Mouse (Mus musculus): ENCODE measurements around the gene Pde1a. TPM values are rescaled to one million over a fixed set of nuclear protein-coding genes. Genes with fewer than 3 reads are reported as not detected.

Pde1a gene
- polyA plus RNA-seq (2014; fragmentation: Nextera tagmentation; extraction: Ambion mirVana): 48.2 and 59.0 TPM in 2 replicates

DNA sequence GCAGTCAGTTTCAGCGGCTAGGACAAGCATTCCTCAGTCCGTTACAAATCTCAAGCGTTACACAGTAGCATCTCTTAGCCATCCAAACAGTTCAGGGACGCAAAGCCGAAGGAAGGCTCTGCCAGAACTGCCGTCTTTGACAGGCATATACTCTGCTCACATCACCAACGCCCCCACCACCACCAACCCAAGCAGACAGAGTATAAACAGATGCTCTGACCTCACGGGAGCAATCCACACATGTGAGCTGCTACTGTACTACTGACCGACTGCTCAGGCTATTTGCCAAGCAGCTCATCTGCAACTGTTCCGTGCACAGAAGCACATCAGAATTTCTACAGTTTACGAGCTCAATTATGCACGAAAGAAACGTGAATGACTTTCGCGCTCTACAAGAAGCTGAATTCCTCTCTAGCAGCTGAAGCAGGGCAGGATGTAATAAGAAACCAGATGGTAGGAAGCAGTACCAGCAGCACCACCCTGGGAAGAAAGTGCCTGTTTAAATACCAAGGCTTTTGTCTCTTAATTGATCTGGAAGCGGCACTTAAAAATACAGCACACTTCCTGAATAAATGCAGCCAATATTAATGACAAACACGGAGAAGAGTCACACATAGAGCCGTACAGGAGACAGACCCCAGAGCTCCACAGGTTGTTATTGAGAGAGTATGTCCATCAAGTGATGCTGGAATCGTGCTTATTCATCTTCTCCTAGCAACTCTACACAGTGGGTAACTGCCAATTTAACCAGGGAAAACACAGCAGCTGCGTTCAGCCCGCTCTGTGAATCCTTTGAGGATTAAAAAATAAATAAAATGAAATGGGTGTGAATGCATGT, at the start of gene Pde1a:
TSS of gene Pde1a (minus strand) at position 598 of the 838 bp plus-strand sequence.
- Histone ChIP-seq H3K27me3 (replicated peaks; ENCODE audit: control insufficient read depth, insufficient read depth, low read length) (no peaks in the 10 kb centered on the region), H3K9me3 (ENCODE audit: control insufficient read depth, low read length) (no peaks in the 10 kb centered on the region), H3K27ac (ENCODE audit: low read depth) (no peak within 1 kb of the TSS), H3K9ac (ENCODE audit: low read length) (no peak within 1 kb of the TSS), H3K4me1 (replicated peaks; ENCODE audit: control insufficient read depth, insufficient read depth, low read length) (no peaks in the 10 kb centered on the region), H3K36me3 (ENCODE audit: control insufficient read depth, insufficient read depth, low read length) (no peaks in the 10 kb centered on the region), H3K4me2 (ENCODE audit: low read length) (peak within 1 kb of the TSS; percentile 56), H3K4me3 (ENCODE audit: low read depth, low read length) (peak within 1 kb of the TSS; percentile 29)
- DNase-seq (ENCODE audit: low spot score): peak; percentile 64
- WGBS: 10% methylated on average over 21 of the region's 21 CpGs
- peak; percentile 62 for ATAC-seq (replicated peaks; ENCODE audit: low FRiP score, low TSS enrichment, low read depth)

DNA sequence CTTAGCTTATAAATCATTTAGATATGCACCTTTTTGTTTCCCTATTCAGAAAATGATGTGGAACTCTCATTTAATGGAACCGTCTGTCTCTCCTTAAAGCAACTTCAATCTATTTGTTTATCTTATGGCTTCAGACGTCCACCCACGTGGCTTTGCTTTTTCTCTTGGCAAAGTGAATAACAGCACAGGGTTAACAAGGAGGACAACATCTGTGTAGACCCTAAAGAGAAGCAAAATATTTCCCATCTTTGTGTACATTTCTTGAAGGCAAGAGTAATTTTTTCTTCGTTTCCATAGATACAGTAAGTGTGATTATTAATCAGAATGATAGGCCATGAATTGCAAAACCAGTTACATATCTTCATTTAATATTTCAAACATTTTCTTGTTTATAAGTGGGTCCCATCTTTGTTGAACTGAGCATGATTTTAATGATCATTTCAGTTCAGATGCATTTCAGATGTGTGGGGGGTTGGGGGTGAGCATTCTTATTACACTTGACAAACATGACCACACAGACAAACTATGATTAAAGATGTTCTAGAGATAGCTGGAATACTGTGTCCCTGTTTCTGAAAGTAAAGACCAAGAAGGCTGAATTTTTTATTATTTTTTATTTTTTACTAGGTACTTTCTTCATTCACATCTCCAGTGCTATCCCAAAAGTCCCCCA, 49.5 kb upstream of the Pde1a start:
- Histone ChIP-seq H3K9me3 (ENCODE audit: control insufficient read depth, low read length) (no peaks in the 10 kb centered on the region), H3K27ac (ENCODE audit: low read depth) (no peak overlapping the region), H3K9ac (ENCODE audit: low read length) (no peak overlapping the region), H3K27me3 (replicated peaks; ENCODE audit: control insufficient read depth, insufficient read depth, low read length) (no peaks in the 10 kb centered on the region), H3K4me2 (ENCODE audit: low read length) (no peak overlapping the region), H3K36me3 (ENCODE audit: control insufficient read depth, insufficient read depth, low read length) (no peaks in the 10 kb centered on the region), H3K4me1 (replicated peaks; ENCODE audit: control insufficient read depth, insufficient read depth, low read length) (peaks cover 14% of the 10 kb centered on the region; the same call in 1 of the 2 replicates), H3K4me3 (ENCODE audit: low read depth, low read length) (no peak overlapping the region)
- ATAC-seq (replicated peaks; ENCODE audit: low FRiP score, low TSS enrichment, low read depth): 0 out of 2 replicates have a peak, but pooled peaks have one; percentile 27
- 32% methylated on average over 4 of the region's 4 CpGs for WGBS
- no peak for DNase-seq (ENCODE audit: low spot score)

DNA sequence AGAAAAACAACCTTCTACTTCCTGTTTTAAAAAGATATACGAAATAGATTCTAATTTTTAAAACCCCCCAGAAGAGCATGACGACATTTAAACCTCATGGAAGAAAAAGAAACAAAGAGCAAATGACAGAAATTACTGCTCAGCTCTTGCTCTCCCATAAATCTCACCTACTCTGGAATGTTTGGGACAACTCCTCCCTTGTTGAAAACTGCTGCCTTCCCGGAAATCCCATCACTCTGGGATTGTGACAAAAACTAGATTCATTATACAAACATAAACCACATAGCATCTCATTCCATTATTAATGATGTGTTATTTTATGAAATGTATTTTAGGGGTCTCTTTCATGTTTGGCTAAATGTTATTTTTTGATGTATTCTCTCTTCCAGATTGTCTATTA, 48.9 kb upstream of the Pde1a start:
- Histone ChIP-seq H3K4me3 (ENCODE audit: low read depth, low read length) (no peak overlapping the region), H3K27me3 (replicated peaks; ENCODE audit: control insufficient read depth, insufficient read depth, low read length) (no peaks in the 10 kb centered on the region), H3K27ac (ENCODE audit: low read depth) (no peak overlapping the region), H3K9me3 (ENCODE audit: control insufficient read depth, low read length) (no peaks in the 10 kb centered on the region), H3K4me2 (ENCODE audit: low read length) (no peak overlapping the region), H3K9ac (ENCODE audit: low read length) (no peak overlapping the region), H3K36me3 (ENCODE audit: control insufficient read depth, insufficient read depth, low read length) (no peaks in the 10 kb centered on the region), H3K4me1 (replicated peaks; ENCODE audit: control insufficient read depth, insufficient read depth, low read length) (peaks cover 14% of the 10 kb centered on the region; the same call in 1 of the 2 replicates)
- DNase-seq (ENCODE audit: low spot score) (no peak), ATAC-seq (replicated peaks; ENCODE audit: low FRiP score, low TSS enrichment, low read depth) (no peak)
- 28% methylated on average over 3 of the region's 3 CpGs for WGBS

DNA sequence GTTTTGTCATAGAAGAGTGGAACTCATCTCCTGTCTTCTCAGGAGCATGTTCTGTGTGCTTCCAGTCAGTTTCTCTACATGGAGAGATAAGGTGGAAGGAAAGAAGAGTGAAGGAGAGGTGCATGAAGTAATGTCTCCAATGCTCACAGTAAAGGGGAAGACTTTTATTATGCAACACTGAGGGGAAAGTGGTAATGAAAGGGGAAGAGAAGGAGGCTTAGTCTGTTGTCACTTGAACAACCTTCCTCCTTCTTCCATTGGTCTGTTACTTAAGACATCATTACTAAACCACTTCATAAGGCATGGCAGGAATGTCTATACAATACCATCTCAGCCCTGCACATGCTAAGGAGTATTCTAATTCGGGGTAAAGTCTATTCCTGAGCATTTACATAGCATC, 38.8 kb upstream of the Pde1a start:
- Histone ChIP-seq H3K27me3 (replicated peaks; ENCODE audit: control insufficient read depth, insufficient read depth, low read length) (no peaks in the 10 kb centered on the region), H3K9me3 (ENCODE audit: control insufficient read depth, low read length) (no peaks in the 10 kb centered on the region), H3K4me3 (ENCODE audit: low read depth, low read length) (no peak overlapping the region), H3K4me1 (replicated peaks; ENCODE audit: control insufficient read depth, insufficient read depth, low read length) (no peaks in the 10 kb centered on the region), H3K9ac (ENCODE audit: low read length) (no peak overlapping the region), H3K4me2 (ENCODE audit: low read length) (no peak overlapping the region), H3K27ac (ENCODE audit: low read depth) (no peak overlapping the region), H3K36me3 (ENCODE audit: control insufficient read depth, insufficient read depth, low read length) (no peaks in the 10 kb centered on the region)
- DNase-seq (ENCODE audit: low spot score) (no peak), ATAC-seq (replicated peaks; ENCODE audit: low FRiP score, low TSS enrichment, low read depth) (no peak)
- WGBS: 80% methylated on average over 1 of the region's 1 CpGs

DNA sequence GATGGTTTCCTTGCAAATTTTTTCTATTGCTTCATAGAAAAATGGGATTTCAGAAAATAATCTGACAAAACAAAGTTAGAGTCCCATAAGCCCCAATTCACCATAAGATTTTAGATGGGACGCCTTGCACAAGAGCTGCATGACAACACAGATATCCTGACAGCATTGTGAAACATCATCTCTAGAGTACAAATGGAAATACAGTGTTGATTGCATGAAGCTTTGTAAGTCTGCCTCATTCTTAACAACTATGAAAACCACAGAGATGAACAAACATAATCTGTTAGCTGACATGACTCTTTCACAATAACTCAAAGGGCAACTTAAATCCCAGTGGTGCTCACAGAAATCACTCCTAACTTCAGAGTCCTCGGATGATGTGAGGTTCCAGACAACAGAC, 29.5 kb upstream of the Pde1a start:
- no peaks in the 10 kb centered on the region for H3K4me1 ChIP-seq (replicated peaks; ENCODE audit: control insufficient read depth, insufficient read depth, low read length)
- no peak overlapping the region for H3K4me3 ChIP-seq (ENCODE audit: low read depth, low read length)
- ATAC-seq (replicated peaks; ENCODE audit: low FRiP score, low TSS enrichment, low read depth) (no peak), DNase-seq (ENCODE audit: low spot score) (no peak)
- H3K27me3 ChIP-seq (replicated peaks; ENCODE audit: control insufficient read depth, insufficient read depth, low read length): no peaks in the 10 kb centered on the region
- 91% methylated on average over 2 of the region's 2 CpGs for WGBS
- no peak overlapping the region for H3K27ac ChIP-seq (ENCODE audit: low read depth)
- no peaks in the 10 kb centered on the region for H3K36me3 ChIP-seq (ENCODE audit: control insufficient read depth, insufficient read depth, low read length)
- H3K4me2 ChIP-seq (ENCODE audit: low read length): no peak overlapping the region
- H3K9me3 ChIP-seq (ENCODE audit: control insufficient read depth, low read length): no peaks in the 10 kb centered on the region
- no peak overlapping the region for H3K9ac ChIP-seq (ENCODE audit: low read length)

DNA sequence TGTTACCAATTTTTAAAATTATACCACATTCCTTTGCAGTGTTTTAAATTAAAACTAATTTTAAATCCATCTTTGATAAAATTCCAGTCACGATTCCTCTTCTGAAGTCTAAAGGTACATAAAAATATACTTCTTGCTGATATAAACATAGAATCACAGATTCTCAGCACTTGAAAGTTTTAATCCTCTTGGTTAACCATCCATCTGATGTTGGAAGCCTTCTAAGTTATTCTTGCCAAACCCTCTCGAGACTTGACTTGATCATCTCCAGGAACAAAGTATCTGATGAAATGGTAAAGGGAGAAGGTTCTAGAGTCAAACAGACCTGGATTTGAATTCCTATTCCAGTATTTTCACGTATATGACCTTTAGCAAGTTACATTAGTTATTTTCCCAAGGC, 28.9 kb upstream of the Pde1a start:
- H3K4me3 ChIP-seq (ENCODE audit: low read depth, low read length): no peak overlapping the region
- H3K4me2 ChIP-seq (ENCODE audit: low read length): no peak overlapping the region
- 81% methylated on average over 3 of the region's 3 CpGs for WGBS
- H3K4me1 ChIP-seq (replicated peaks; ENCODE audit: control insufficient read depth, insufficient read depth, low read length): no peaks in the 10 kb centered on the region
- no peak overlapping the region for H3K27ac ChIP-seq (ENCODE audit: low read depth)
- DNase-seq (ENCODE audit: low spot score): no peak
- no peak for ATAC-seq (replicated peaks; ENCODE audit: low FRiP score, low TSS enrichment, low read depth)
- H3K27me3 ChIP-seq (replicated peaks; ENCODE audit: control insufficient read depth, insufficient read depth, low read length): no peaks in the 10 kb centered on the region
- no peaks in the 10 kb centered on the region for H3K9me3 ChIP-seq (ENCODE audit: control insufficient read depth, low read length)
- H3K9ac ChIP-seq (ENCODE audit: low read length): no peak overlapping the region
- H3K36me3 ChIP-seq (ENCODE audit: control insufficient read depth, insufficient read depth, low read length): no peaks in the 10 kb centered on the region

DNA sequence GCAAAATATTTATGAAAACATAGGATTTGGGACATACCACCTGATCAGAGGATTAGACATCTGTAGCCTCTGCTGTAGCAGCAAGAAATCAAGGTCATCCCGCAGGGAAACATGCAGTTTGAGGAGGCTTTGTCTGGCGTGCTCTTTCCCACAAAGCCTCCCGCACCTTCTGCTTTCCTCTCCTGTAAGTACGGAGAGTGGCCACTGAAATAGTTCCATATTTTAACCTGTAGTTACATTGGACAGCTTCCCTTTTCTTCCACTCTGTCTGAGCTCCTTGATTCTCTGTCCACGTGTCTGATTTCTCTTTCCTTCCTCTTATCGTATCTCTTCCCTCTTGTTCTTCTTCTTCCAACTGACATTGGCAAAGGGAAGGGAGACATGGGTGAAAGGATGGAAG, 20.8 kb upstream of the Pde1a start:
- ATAC-seq (replicated peaks; ENCODE audit: low FRiP score, low TSS enrichment, low read depth) (no peak), DNase-seq (ENCODE audit: low spot score) (no peak)
- H3K9me3 ChIP-seq (ENCODE audit: control insufficient read depth, low read length): no peaks in the 10 kb centered on the region
- no peaks in the 10 kb centered on the region for H3K27me3 ChIP-seq (replicated peaks; ENCODE audit: control insufficient read depth, insufficient read depth, low read length)
- no peak overlapping the region for H3K9ac ChIP-seq (ENCODE audit: low read length)
- no peaks in the 10 kb centered on the region for H3K36me3 ChIP-seq (ENCODE audit: control insufficient read depth, insufficient read depth, low read length)
- no peaks in the 10 kb centered on the region for H3K4me1 ChIP-seq (replicated peaks; ENCODE audit: control insufficient read depth, insufficient read depth, low read length)
- H3K4me3 ChIP-seq (ENCODE audit: low read depth, low read length): no peak overlapping the region
- no peak overlapping the region for H3K27ac ChIP-seq (ENCODE audit: low read depth)
- 63% methylated on average over 6 of the region's 6 CpGs for WGBS
- no peak overlapping the region for H3K4me2 ChIP-seq (ENCODE audit: low read length)

DNA sequence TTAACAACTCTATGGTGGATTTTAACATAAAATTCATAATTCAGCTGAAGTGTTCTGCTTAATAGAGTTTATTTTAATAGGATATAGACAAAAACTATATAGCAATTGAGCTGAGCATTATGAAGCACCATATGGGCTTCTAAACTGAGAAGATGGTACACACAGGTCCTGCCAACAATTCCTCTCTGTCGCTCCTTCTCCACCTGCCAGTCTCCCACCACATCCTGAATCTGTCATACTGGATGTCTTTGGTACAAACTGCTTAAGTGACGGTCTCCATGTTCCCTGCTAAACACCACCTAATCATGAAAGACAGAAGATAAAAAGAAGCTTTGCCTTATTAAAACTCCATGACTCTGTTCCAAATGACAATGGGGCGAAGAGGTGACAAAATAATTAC, 20.1 kb upstream of the Pde1a start:
- Histone ChIP-seq H3K4me3 (ENCODE audit: low read depth, low read length) (no peak overlapping the region), H3K9me3 (ENCODE audit: control insufficient read depth, low read length) (no peaks in the 10 kb centered on the region), H3K4me2 (ENCODE audit: low read length) (no peak overlapping the region), H3K9ac (ENCODE audit: low read length) (no peak overlapping the region), H3K27me3 (replicated peaks; ENCODE audit: control insufficient read depth, insufficient read depth, low read length) (no peaks in the 10 kb centered on the region), H3K36me3 (ENCODE audit: control insufficient read depth, insufficient read depth, low read length) (no peaks in the 10 kb centered on the region), H3K27ac (ENCODE audit: low read depth) (no peak overlapping the region), H3K4me1 (replicated peaks; ENCODE audit: control insufficient read depth, insufficient read depth, low read length) (no peaks in the 10 kb centered on the region)
- DNase-seq (ENCODE audit: low spot score) (no peak), ATAC-seq (replicated peaks; ENCODE audit: low FRiP score, low TSS enrichment, low read depth) (no peak)
- 81% methylated on average over 3 of the region's 3 CpGs for WGBS
